ENCODE assay signal across 8 mouse cellular contexts in the genomic region with DNA sequence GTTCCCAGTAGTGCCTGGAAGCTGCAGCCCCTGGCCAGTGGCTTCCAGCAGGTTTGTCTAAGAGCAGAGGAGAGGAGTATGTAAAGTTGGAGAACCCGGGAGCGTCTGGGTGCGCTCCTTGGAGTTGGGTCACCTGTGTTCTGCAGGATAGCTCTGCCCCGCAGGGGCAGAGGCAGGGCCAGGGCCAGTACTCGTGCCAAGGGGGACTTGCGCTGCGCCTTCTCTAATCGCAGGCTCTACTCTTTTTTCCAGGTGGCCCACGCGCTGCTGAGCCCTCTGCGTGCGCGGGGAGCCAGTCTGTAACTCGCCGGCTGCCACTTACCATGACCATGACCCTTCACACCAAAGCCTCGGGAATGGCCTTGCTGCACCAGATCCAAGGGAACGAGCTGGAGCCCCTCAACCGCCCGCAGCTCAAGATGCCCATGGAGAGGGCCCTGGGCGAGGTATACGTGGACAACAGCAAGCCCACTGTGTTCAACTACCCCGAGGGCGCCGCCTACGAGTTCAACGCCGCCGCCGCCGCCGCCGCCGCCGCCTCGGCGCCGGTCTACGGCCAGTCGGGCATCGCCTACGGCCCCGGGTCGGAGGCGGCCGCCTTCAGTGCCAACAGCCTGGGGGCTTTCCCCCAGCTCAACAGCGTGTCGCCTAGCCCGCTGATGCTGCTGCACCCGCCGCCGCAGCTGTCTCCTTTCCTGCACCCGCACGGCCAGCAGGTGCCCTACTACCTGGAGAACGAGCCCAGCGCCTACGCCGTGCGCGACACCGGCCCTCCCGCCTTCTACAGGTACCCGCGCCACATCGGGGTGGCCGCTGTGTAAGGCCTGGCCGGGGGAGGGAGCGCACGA.
DNase-seq lines count a peak whose midpoint lies in the region; ATAC-seq and TF ChIP-seq lines count a peak whose summit lies in the region.

No protein-coding gene starts in this region.

- H3K36me3 ChIP-seq in thymus, adult 2 months (ENCODE audit: control insufficient read depth, insufficient read depth, low read length): no peaks in the 10 kb centered on the region
- no peaks in the 10 kb centered on the region for H3K36me3 ChIP-seq in heart, postnatal 0 days (replicated peaks; ENCODE audit: control insufficient read depth, insufficient read depth, low read length)
- H3K36me3 ChIP-seq in limb, embryonic 13.5 days: no peaks in the 10 kb centered on the region
- no peaks in the 10 kb centered on the region for H3K36me3 ChIP-seq in neural tube, embryonic 12.5 days

- H3K27ac ChIP-seq in thymus, adult 2 months (ENCODE audit: control insufficient read depth, insufficient read depth, low read length): no peak overlapping the region
- H3K27ac ChIP-seq in cortical plate, adult 2 months (ENCODE audit: insufficient read depth, low read length): no peak overlapping the region
- H3K27ac ChIP-seq in heart, postnatal 0 days (ENCODE audit: low read depth): no peak overlapping the region
- no peak overlapping the region for H3K27ac ChIP-seq in limb, embryonic 13.5 days
- no peak overlapping the region for H3K27ac ChIP-seq in neural tube, embryonic 12.5 days

- intact Hi-C loops in left cerebral cortex, postnatal 25 days (cut with DNase I): no loop called here

- TF ChIP-seq EP300 in heart, postnatal 0 days (IDR thresholded peaks at IDR 0.05; ENCODE audit: low read depth): no peak

- no peaks in the 10 kb centered on the region for H3K9me3 ChIP-seq in heart, postnatal 0 days (replicated peaks; ENCODE audit: control insufficient read depth, low read length)
- H3K9me3 ChIP-seq in limb, embryonic 13.5 days: no peaks in the 10 kb centered on the region
- no peaks in the 10 kb centered on the region for H3K9me3 ChIP-seq in neural tube, embryonic 12.5 days

- H3K9ac ChIP-seq in heart, postnatal 0 days (replicated peaks; ENCODE audit: low read depth, low read length): no peak overlapping the region
- peak overlapping the region; percentile 63 for H3K9ac ChIP-seq in limb, embryonic 13.5 days
- H3K9ac ChIP-seq in neural tube, embryonic 12.5 days: peak overlapping the region; percentile 54; the same call in 1 of the 2 replicates

- ATAC-seq in heart, postnatal 0 days (ENCODE audit: insufficient read depth, low read depth): peak; percentile 24; the same call in 1 of the 2 replicates
- ATAC-seq in limb, embryonic 13.5 days (ENCODE audit: low FRiP score, low read depth): peak; percentile 57; the same call in 1 of the 2 replicates
- ATAC-seq in neural tube, embryonic 12.5 days (ENCODE audit: low FRiP score, low read depth): peak; percentile 69
- no peak for ATAC-seq in inflammation-experienced regulatory T-cells, adult 6 months

- no peak for TF ChIP-seq CTCF in thymus, adult 2 months (IDR thresholded peaks at IDR 0.05; ENCODE audit: borderline replicate concordance, control insufficient read depth, extremely low read depth, insufficient read depth, low read length, poor library complexity)
- TF ChIP-seq CTCF in cortical plate, adult 2 months (IDR thresholded peaks at IDR 0.05; ENCODE audit: extremely low read depth, insufficient read depth, low read length): no peak
- no peak for TF ChIP-seq CTCF in heart, postnatal 0 days (IDR thresholded peaks at IDR 0.05; ENCODE audit: low read depth)

- H3K27me3 ChIP-seq in thymus, adult 2 months (ENCODE audit: control insufficient read depth, insufficient read depth, low read length): no peaks in the 10 kb centered on the region; the same call in 1 of the 2 replicates
- peaks cover 32% of the 10 kb centered on the region for H3K27me3 ChIP-seq in heart, postnatal 0 days (ENCODE audit: control insufficient read depth, insufficient read depth, low read length)
- peaks cover 50% of the 10 kb centered on the region for H3K27me3 ChIP-seq in limb, embryonic 13.5 days
- H3K27me3 ChIP-seq in neural tube, embryonic 12.5 days (replicated peaks): peaks cover 39% of the 10 kb centered on the region

- WGBS in thymus, adult 2 months: 51% methylated on average over 67 of the region's 68 CpGs
- WGBS in heart, postnatal 0 days: 1% methylated on average over 58 of the region's 68 CpGs
- WGBS in limb, embryonic 13.5 days: under 1% methylated on average over 67 of the region's 68 CpGs
- 1% methylated on average over 68 of the region's 68 CpGs for WGBS in neural tube, embryonic 12.5 days

- TF ChIP-seq POLR2A in thymus, adult 2 months (IDR thresholded peaks at IDR 0.05; ENCODE audit: control insufficient read depth, extremely low read depth, insufficient read depth, low read length, poor library complexity): no peak
- no peak for TF ChIP-seq POLR2A in cortical plate, adult 2 months (IDR thresholded peaks at IDR 0.05; ENCODE audit: extremely low read depth, insufficient read depth, low read length)

- 0 out of 2 replicates have a peak, but pooled peaks cover 3% of the 10 kb centered on the region for H3K4me1 ChIP-seq in thymus, adult 2 months (replicated peaks; ENCODE audit: control insufficient read depth, insufficient read depth, low read length)
- H3K4me1 ChIP-seq in cortical plate, adult 2 months (ENCODE audit: control insufficient read depth, insufficient read depth, low read length): no peaks in the 10 kb centered on the region
- H3K4me1 ChIP-seq in heart, postnatal 0 days (ENCODE audit: control insufficient read depth, insufficient read depth): no peaks in the 10 kb centered on the region; the same call in 1 of the 2 replicates
- H3K4me1 ChIP-seq in limb, embryonic 13.5 days: peaks cover 33% of the 10 kb centered on the region
- H3K4me1 ChIP-seq in neural tube, embryonic 12.5 days: peaks cover 15% of the 10 kb centered on the region

- no peak overlapping the region for H3K4me3 ChIP-seq in thymus, adult 2 months (ENCODE audit: control insufficient read depth, insufficient read depth, low read length)
- peak overlapping the region; percentile 43 for H3K4me3 ChIP-seq in cortical plate, adult 2 months (ENCODE audit: insufficient read depth, low read length)
- peak overlapping the region; percentile 53 for H3K4me3 ChIP-seq in heart, postnatal 0 days (ENCODE audit: low read depth, low read length)
- H3K4me3 ChIP-seq in limb, embryonic 13.5 days: peak overlapping the region; percentile 56
- peak overlapping the region; percentile 44 for H3K4me3 ChIP-seq in neural tube, embryonic 12.5 days

- peak overlapping the region; percentile 92 for H3K4me2 ChIP-seq in heart, postnatal 0 days (ENCODE audit: low read depth, low read length)
- peak overlapping the region; percentile 98 for H3K4me2 ChIP-seq in limb, embryonic 13.5 days (replicated peaks)
- peak overlapping the region; percentile 98 for H3K4me2 ChIP-seq in neural tube, embryonic 12.5 days (replicated peaks)

- peak; percentile 12 for DNase-seq in thymus, postnatal 14 days
- no peak for DNase-seq in thymus, adult 2 months
- DNase-seq in heart, postnatal 0 days (ENCODE audit: low spot score): no peak
- DNase-seq in left cerebral cortex, postnatal 25 days (ENCODE audit: low spot score in 2 of 2): no peak
